Mouse (Mus musculus) hindbrain, embryonic 15.5 days (tissue): ENCODE data around the gene Vmn2r52. TPM values are rescaled to one million over a fixed set of nuclear protein-coding genes. Genes with fewer than 3 reads are reported as not detected.
"Not testable (repeated sequence)": the region's sequence is repeated elsewhere in the genome, so short reads cannot be mapped to it uniquely, and the experiment has no call there.

Source experiments
- ATAC-seq: fragments of 200-750 bp; cut with Nextera tagmentation; 2 replicates; pipeline ENCODE4 v1.8.0; 2017; ENCODE audit warnings: low read depth, moderate number of reproducible peaks, moderate TSS enrichment; ENCODE audit not compliant: low FRiP score
- H3K27ac ChIP-seq: fragments of 300-500 bp; sonication (generic); replicated peaks from 2 replicates; pipeline ENCODE4 v1.5.1; 2015; ENCODE audit warnings: mild to moderate bottlenecking, inconsistent platforms
- H3K27me3 ChIP-seq: fragments of 300-500 bp; sonication (generic); 2 replicates; pipeline ENCODE4 v1.6.1; 2015; ENCODE audit warnings: control low read depth, inconsistent platforms
- H3K36me3 ChIP-seq: fragments of 300-500 bp; sonication (generic); 2 replicates; pipeline ENCODE4 v1.6.1; 2015; ENCODE audit warnings: control low read depth, inconsistent platforms
- H3K4me1 ChIP-seq: fragments of 300-500 bp; sonication (generic); replicated peaks from 2 replicates; pipeline ENCODE4 v1.6.1; 2015; ENCODE audit warnings: control low read depth, inconsistent platforms
- H3K4me2 ChIP-seq: fragments of 300-500 bp; sonication (generic); 2 replicates; pipeline ENCODE4 v1.6.1; 2015; ENCODE audit warnings: moderate library complexity, mild to moderate bottlenecking, inconsistent platforms
- H3K4me3 ChIP-seq: fragments of 300-500 bp; sonication (generic); 2 replicates; pipeline ENCODE4 v1.5.1; 2015; ENCODE audit warnings: mild to moderate bottlenecking, inconsistent platforms
- H3K9ac ChIP-seq: fragments of 300-500 bp; sonication (generic); 2 replicates; pipeline ENCODE4 v1.6.1; 2015; ENCODE audit warnings: inconsistent platforms
- H3K9me3 ChIP-seq: fragments of 300-500 bp; sonication (generic); 2 replicates; pipeline ENCODE4 v1.6.1; 2016; ENCODE audit warnings: control low read depth, inconsistent platforms
- WGBS: fragments of 180-500 bp; shearing (Covaris S2); methylation state at CpG from one replicate; pipeline ENCODE4 v1.1.7; 2015; 5-methylcytosine and 5-hydroxymethylcytosine counted together
- polyA plus RNA-seq: library from polyadenylated mRNA; unstranded; fragments of >200 nt; fragmentation: Nextera tagmentation; extraction: Ambion mirVana; gene quantifications from 2 replicates; pipeline ENCODE4 v1.2.1, GENCODE M21; 2015

Vmn2r52 gene
- not detected in 2 replicates for polyA plus RNA-seq

DNA sequence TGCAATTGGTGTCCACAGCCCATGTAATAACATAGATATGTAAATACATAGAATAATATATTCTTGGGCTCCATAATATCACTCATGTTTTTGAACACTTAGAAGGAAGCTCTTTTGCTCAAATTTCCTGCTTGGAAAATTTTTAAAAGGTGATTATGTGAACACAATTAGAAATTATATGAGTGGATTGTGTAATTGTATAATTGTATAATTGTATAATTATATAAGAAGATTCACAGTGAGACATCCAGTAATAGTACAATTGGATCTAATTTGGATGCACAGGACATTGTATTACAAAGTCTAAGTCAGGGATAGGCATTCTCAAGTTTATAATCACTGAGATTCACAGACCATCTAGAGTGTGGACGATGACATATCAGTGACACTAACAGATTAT, at the start of gene Vmn2r52:
Gene Vmn2r52 (minus strand): TSS at position 101 of the 400 bp plus-strand sequence.
- H3K36me3 ChIP-seq: no peaks in the 10 kb centered on the region
- H3K9ac ChIP-seq: no peak within 1 kb of the TSS
- no peak within 1 kb of the TSS for H3K4me2 ChIP-seq
- H3K4me3 ChIP-seq: no peak within 1 kb of the TSS
- WGBS: 90% methylated on average over 1 of the region's 1 CpGs
- no peak for ATAC-seq
- no peaks in the 10 kb centered on the region for H3K4me1 ChIP-seq
- no peaks in the 10 kb centered on the region for H3K27me3 ChIP-seq
- peaks cover 14% of the 10 kb centered on the region; the same call in 1 of the 2 replicates for H3K9me3 ChIP-seq
- no peak within 1 kb of the TSS for H3K27ac ChIP-seq

DNA sequence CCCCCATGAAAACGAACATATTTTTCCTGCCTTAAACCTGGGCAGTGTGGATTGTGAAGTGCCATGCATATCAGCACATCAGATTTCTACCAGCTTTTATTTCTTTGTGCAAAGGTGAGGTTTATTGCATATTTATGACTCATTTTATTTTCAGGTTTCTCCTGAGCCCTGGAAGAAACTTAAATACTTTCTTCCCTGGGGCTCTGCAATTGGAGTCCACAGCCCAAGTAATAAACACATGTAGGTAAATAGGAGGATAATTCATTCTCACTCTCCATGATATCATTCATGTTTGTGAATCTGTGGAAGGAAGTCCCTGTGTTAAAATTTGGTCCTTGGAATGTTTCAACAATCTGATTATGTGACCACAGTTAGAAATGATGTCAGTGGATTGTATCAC, 70.7 kb downstream of the Vmn2r52 start, which contains the start of gene Vmn2r51:
Gene Vmn2r51 (minus strand): TSS at position 101 of the 400 bp plus-strand sequence.
- H3K27ac ChIP-seq, H3K27me3 ChIP-seq, H3K36me3 ChIP-seq, H3K4me3 ChIP-seq, H3K9me3 ChIP-seq, ATAC-seq, H3K4me2 ChIP-seq, H3K9ac ChIP-seq, H3K4me1 ChIP-seq: not testable (repeated sequence)
- WGBS: 76% methylated on average over 1 of the region's 1 CpGs

Other genes starting within 250 kb of the Vmn2r52 start
- gene Vmn2r48, start 223.0 kb downstream of the Vmn2r52 start, polyA plus RNA-seq: not detected in 2 replicates
- not detected in 2 replicates for gene Vmn2r49, start 184.3 kb downstream of the Vmn2r52 start, polyA plus RNA-seq
- not detected in 2 replicates for gene Vmn2r50, start 123.3 kb downstream of the Vmn2r52 start, polyA plus RNA-seq
- not detected in 2 replicates for gene Vmn2r51, start 70.8 kb downstream of the Vmn2r52 start, polyA plus RNA-seq
- not detected in 2 replicates for gene Vmn1r66, start 101.4 kb upstream of the Vmn2r52 start, polyA plus RNA-seq